Mouse (Mus musculus): ENCODE measurements at regions not wholly inside any gene's neighbourhood (a gene's known extent, or its start where the extent isn't known, plus 50 kb on each side); places are given as distances from the start of the nearest gene placed in this dataset.
A peak's percentile ranks its signal among the peaks of the same experiment; 100 is the strongest.

GRCm38 (mm10) chr9:85167243-85167642, 145.3 kb upstream of the Gm11114 start:
- H3K4me2 ChIP-seq = no peak overlapping the region
- no peak overlapping the region for H3K9ac ChIP-seq
- H3K27me3 ChIP-seq (replicated peaks) = no peaks in the 10 kb centered on the region
- no peak overlapping the region for H3K4me3 ChIP-seq
- H3K36me3 ChIP-seq (replicated peaks) = no peaks in the 10 kb centered on the region
- no peaks in the 10 kb centered on the region for H3K9me3 ChIP-seq
- H3K27ac ChIP-seq = no peak overlapping the region
- no peak for ATAC-seq (replicated peaks)
- no peaks in the 10 kb centered on the region for H3K4me1 ChIP-seq

- WGBS = 58% methylated on average over 3 of the region's 3 CpGs
- no peaks in the 10 kb centered on the region for H3K27me3 ChIP-seq (replicated peaks)
- 0 out of 2 replicates have a peak, but pooled peaks have one; percentile 17 for ATAC-seq (replicated peaks)
These were observed 138.1 kb upstream of the Gm11114 start for GRCm38 (mm10) chr9:85174431-85174830.

GRCm38 (mm10) chr9:85201202-85201601, 111.4 kb upstream of the Gm11114 start:
- Histone ChIP-seq H3K4me3 (no peak overlapping the region), H3K9me3 (no peaks in the 10 kb centered on the region), H3K9ac (no peak overlapping the region), H3K4me2 (no peak overlapping the region), H3K27ac (no peak overlapping the region), H3K27me3 (replicated peaks) (no peaks in the 10 kb centered on the region), H3K36me3 (replicated peaks) (no peaks in the 10 kb centered on the region), H3K4me1 (no peaks in the 10 kb centered on the region)
- 81% methylated on average over 3 of the region's 3 CpGs for WGBS
- no peak for ATAC-seq (replicated peaks)

More at GRCm38 (mm10) chr9:85174431-85174830, 138.1 kb upstream of the Gm11114 start:
- H3K4me3 ChIP-seq = no peak overlapping the region
- no peak overlapping the region for H3K9ac ChIP-seq
- H3K27ac ChIP-seq = no peak overlapping the region
- no peaks in the 10 kb centered on the region for H3K4me1 ChIP-seq
- no peaks in the 10 kb centered on the region for H3K9me3 ChIP-seq
- no peak overlapping the region for H3K4me2 ChIP-seq
- H3K36me3 ChIP-seq (replicated peaks) = no peaks in the 10 kb centered on the region

GRCm38 (mm10) chr9:85224870-85225269, 87.7 kb upstream of the Gm11114 start:
- no peak for ATAC-seq (replicated peaks)
- Histone ChIP-seq H3K36me3 (replicated peaks) (no peaks in the 10 kb centered on the region), H3K27me3 (replicated peaks) (no peaks in the 10 kb centered on the region), H3K9me3 (no peaks in the 10 kb centered on the region), H3K4me1 (0 out of 2 replicates have a peak, but pooled peaks cover 2% of the 10 kb centered on the region), H3K27ac (no peak overlapping the region), H3K4me3 (no peak overlapping the region), H3K4me2 (no peak overlapping the region), H3K9ac (no peak overlapping the region)
- 62% methylated on average over 3 of the region's 3 CpGs for WGBS
